Comparison of ENCODE assay signal across 18 mouse cellular contexts in genomic region chr11:35468847-35469246, GRCm38 (mm10).
"Had no signal": no experiment of that assay in that cellular context is flagged by ENCODE, and none has a peak within 500 bp of the region (broad histone marks: within the 10 kb centered on the region; RNA-seq: fewer than 3 reads in every experiment).

No protein-coding gene starts in this region.

- H3K27me3 ChIP-seq: liver, embryonic 13.5 days; neural tube, embryonic 12.5 days; stomach, embryonic 15.5 days had no signal

- H3K9me3 ChIP-seq: liver, embryonic 13.5 days; midbrain, embryonic 12.5 days; neural tube, embryonic 12.5 days; stomach, embryonic 15.5 days had no signal

- H3K27ac ChIP-seq: liver, embryonic 13.5 days; macrophage; midbrain, embryonic 12.5 days; neural tube, embryonic 12.5 days; stomach, embryonic 15.5 days had no signal

- H3K4me3 ChIP-seq: liver, embryonic 13.5 days; midbrain, embryonic 12.5 days; neural tube, embryonic 12.5 days; stomach, embryonic 15.5 days had no signal

- ATAC-seq: midbrain, embryonic 16.5 days had no signal

- DNase-seq: kidney, adult 18-20 months; kidney, adult 9 months; kidney, postnatal 14 days; kidney, postnatal 4 days; layer of hippocampus, postnatal 36 days; left cerebral cortex, postnatal 4 days; liver, embryonic 13.5 days; lung, adult 2 months; lung, postnatal 14 days; retina, postnatal 1 day; right cerebral cortex, postnatal 25 days; spleen, adult 18-20 months; thymus, postnatal 25 days had no signal

- H3K36me3 ChIP-seq: liver, embryonic 13.5 days; midbrain, embryonic 12.5 days; neural tube, embryonic 12.5 days; stomach, embryonic 15.5 days had no signal

- H3K9ac ChIP-seq: liver, embryonic 13.5 days; midbrain, embryonic 12.5 days; neural tube, embryonic 12.5 days; stomach, embryonic 15.5 days had no signal

- H3K4me2 ChIP-seq: liver, embryonic 13.5 days; midbrain, embryonic 12.5 days; neural tube, embryonic 12.5 days; stomach, embryonic 15.5 days had no signal

- H3K4me1 ChIP-seq: liver, embryonic 13.5 days; midbrain, embryonic 12.5 days; stomach, embryonic 15.5 days had no signal
